Mouse (Mus musculus) MEL (cell line): ENCODE results near the gene Nectin4. TPM values are rescaled to one million over a fixed set of nuclear protein-coding genes. Genes with fewer than 3 reads are reported as not detected.

Source experiments
- DNase-seq: peaks from one replicate; pipeline ENCODE4 v3.0.0; 2011; ENCODE audit warnings: low read depth, low spot score
- H3K27ac ChIP-seq: 2 replicates; pipeline ENCODE4 v1.5.1; 2012; ENCODE audit warnings: low read depth, mild to moderate bottlenecking, control low read depth, low read length, moderate library complexity; ENCODE audit not compliant: control insufficient read depth
- H3K27me3 ChIP-seq, 2 experiments: fragments of 150-350 bp in 1 of 2; sonication (generic) in 1 of 2; 2 replicates each; pipeline ENCODE4 v1.6.1; 2012; ENCODE audit warnings: low read length in 2 of 2, mild to moderate bottlenecking in 2 of 2, improper control_type of control experiment in 1 of 2, moderate library complexity in 1 of 2; ENCODE audit not compliant: insufficient read depth in 2 of 2, control insufficient read depth in 1 of 2
- H3K36me3 ChIP-seq, 2 experiments: 2 replicates each; pipeline ENCODE4 v1.6.1; 2012 to 2014; ENCODE audit warnings: low read length in 2 of 2, improper control_type of control experiment in 1 of 2, inconsistent platforms in 1 of 2, mild to moderate bottlenecking in 1 of 2; ENCODE audit not compliant: insufficient read depth in 2 of 2, control insufficient read depth in 1 of 2
- H3K4me1 ChIP-seq, 2 experiments: fragments of 150-350 bp in 1 of 2; sonication (generic) in 1 of 2; 2 replicates each; pipeline ENCODE4 v1.6.1; 2012; ENCODE audit warnings: low read length in 2 of 2, improper control_type of control experiment in 1 of 2, mild to moderate bottlenecking in 1 of 2; ENCODE audit not compliant: insufficient read depth in 2 of 2, control insufficient read depth in 1 of 2
- H3K4me3 ChIP-seq, 2 experiments: fragments of 150-350 bp in 1 of 2; sonication (generic) in 1 of 2; 2 replicates each; pipeline ENCODE4 v1.5.1; 2012; ENCODE audit warnings: low read depth in 2 of 2, low read length in 2 of 2, mild to moderate bottlenecking in 2 of 2, moderate library complexity in 2 of 2, control low read depth in 1 of 2, improper control_type of control experiment in 1 of 2; ENCODE audit not compliant: control insufficient read depth in 1 of 2, insufficient read depth in 1 of 2
- H3K79me2 ChIP-seq: 2 replicates; pipeline ENCODE4 v1.6.1; 2012; ENCODE audit warnings: mild to moderate bottlenecking, low read length, moderate library complexity; ENCODE audit not compliant: control insufficient read depth, poor library complexity, insufficient read depth
- H3K9ac ChIP-seq: 2 replicates; pipeline ENCODE4 v1.6.1; 2012; ENCODE audit warnings: low read depth, mild to moderate bottlenecking, control low read depth, low read length, moderate library complexity; ENCODE audit not compliant: control insufficient read depth, poor library complexity, severe bottlenecking
- H3K9me3 ChIP-seq: fragments of 150-350 bp; sonication (generic); replicated peaks from 2 replicates; pipeline ENCODE4 v1.6.1; 2012; ENCODE audit warnings: mild to moderate bottlenecking, low read length, improper control_type of control experiment, moderate library complexity; ENCODE audit not compliant: insufficient read depth
- CHD2 ChIP-seq: IDR thresholded peaks from 2 replicates; pipeline ENCODE4 v1.6.1; 2011; ENCODE audit warnings: low read length, improper control_type of control experiment
- CTCF ChIP-seq, 3 experiments: IDR thresholded peaks in 2 of 3; conservative IDR thresholded peaks in 1 of 3; 2 replicates each; pipeline ENCODE4 v1.5.1; 2011 to 2012; ENCODE audit warnings: low read length in 3 of 3, low read depth in 2 of 3, mild to moderate bottlenecking in 2 of 3, improper control_type of control experiment in 1 of 3, inconsistent platforms in 1 of 3, mixed read lengths in 1 of 3, moderate library complexity in 1 of 3; ENCODE audit not compliant: control insufficient read depth in 1 of 3, insufficient read depth in 1 of 3, poor library complexity in 1 of 3, severe bottlenecking in 1 of 3
- E2F4 ChIP-seq: IDR thresholded peaks from 2 replicates; pipeline ENCODE4 v1.6.1; 2011; ENCODE audit warnings: low read depth, low read length, improper control_type of control experiment, borderline replicate concordance
- EP300 ChIP-seq, 2 experiments: IDR thresholded peaks; 2 replicates each; pipeline ENCODE4 v1.6.1; 2011; ENCODE audit warnings: improper control_type of control experiment in 2 of 2, low read length in 2 of 2, low read depth in 1 of 2, mild to moderate bottlenecking in 1 of 2
- ETS1 ChIP-seq: IDR thresholded peaks from 2 replicates; pipeline ENCODE4 v1.6.1; 2012; ENCODE audit warnings: low read depth, mild to moderate bottlenecking, inconsistent platforms, low read length, improper control_type of control experiment, moderate library complexity
- GABPA ChIP-seq: IDR thresholded peaks from 2 replicates; pipeline ENCODE4 v1.6.1; 2012; ENCODE audit warnings: low read depth, mild to moderate bottlenecking, inconsistent platforms, low read length, improper control_type of control experiment, moderate library complexity
- KAT2A ChIP-seq: conservative IDR thresholded peaks from 2 replicates; pipeline ENCODE4 v1.6.1; 2012; ENCODE audit warnings: low read depth, low read length, improper control_type of control experiment, inconsistent platforms
- MAX ChIP-seq: IDR thresholded peaks from 2 replicates; pipeline ENCODE4 v1.6.1; 2011; ENCODE audit warnings: low read length, improper control_type of control experiment
- MAZ ChIP-seq: IDR thresholded peaks from 2 replicates; pipeline ENCODE4 v1.6.1; 2012; ENCODE audit warnings: low read depth, mild to moderate bottlenecking, inconsistent platforms, low read length, improper control_type of control experiment
- MEF2A ChIP-seq: IDR thresholded peaks from 2 replicates; pipeline ENCODE4 v1.6.1; 2014; ENCODE audit warnings: low read depth, mild to moderate bottlenecking, inconsistent platforms, low read length, improper control_type of control experiment; ENCODE audit not compliant: poor library complexity, insufficient replicate concordance, severe bottlenecking; ENCODE audit errors: extremely low read depth
- MXI1 ChIP-seq: IDR thresholded peaks from 2 replicates; pipeline ENCODE4 v1.6.1; 2011; ENCODE audit warnings: mild to moderate bottlenecking, low read depth, low read length, improper control_type of control experiment
- NELFE ChIP-seq: IDR thresholded peaks from 2 replicates; pipeline ENCODE4 v1.6.1; 2011; ENCODE audit warnings: low read depth, low read length, improper control_type of control experiment
- POLR2AphosphoS2 ChIP-seq: IDR thresholded peaks from 2 replicates; pipeline ENCODE4 v1.6.1; 2011; ENCODE audit warnings: low read length, improper control_type of control experiment
- RAD21 ChIP-seq: IDR thresholded peaks from 2 replicates; pipeline ENCODE4 v1.6.1; 2011; ENCODE audit warnings: mild to moderate bottlenecking, low read depth, low read length, improper control_type of control experiment
- RCOR1 ChIP-seq: IDR thresholded peaks from 2 replicates; pipeline ENCODE4 v1.6.1; 2012; ENCODE audit warnings: low read depth, mild to moderate bottlenecking, inconsistent platforms, low read length, improper control_type of control experiment
- SIN3A ChIP-seq: IDR thresholded peaks from 2 replicates; pipeline ENCODE4 v1.6.1; 2012; ENCODE audit warnings: low read length, improper control_type of control experiment, inconsistent platforms
- SMC3 ChIP-seq: IDR thresholded peaks from 2 replicates; pipeline ENCODE4 v1.6.1; 2011; ENCODE audit warnings: low read depth, low read length, improper control_type of control experiment
- TBP ChIP-seq: IDR thresholded peaks from 2 replicates; pipeline ENCODE4 v1.8.0; 2011; ENCODE audit warnings: low read depth, low read length, improper control_type of control experiment
- TCF12 ChIP-seq: IDR thresholded peaks from 2 replicates; pipeline ENCODE4 v1.6.1; 2014; ENCODE audit warnings: low read depth, mild to moderate bottlenecking, inconsistent platforms, low read length, improper control_type of control experiment, moderate library complexity
- UBTF ChIP-seq: IDR thresholded peaks from 2 replicates; pipeline ENCODE4 v1.6.1; 2012; ENCODE audit warnings: low read depth, mild to moderate bottlenecking, inconsistent platforms, low read length, improper control_type of control experiment, moderate library complexity, borderline replicate concordance; ENCODE audit not compliant: insufficient read depth
- USF1 ChIP-seq: IDR thresholded peaks from 2 replicates; pipeline ENCODE4 v1.6.1; 2014; ENCODE audit warnings: low read depth, mild to moderate bottlenecking, inconsistent platforms, low read length, improper control_type of control experiment, moderate library complexity
- ZC3H11A ChIP-seq: IDR thresholded peaks from 2 replicates; pipeline ENCODE4 v1.6.1; 2012; ENCODE audit warnings: low read depth, mild to moderate bottlenecking, inconsistent platforms, low read length, improper control_type of control experiment
- ZNF384 ChIP-seq: IDR thresholded peaks from 2 replicates; pipeline ENCODE4 v1.6.1; 2012; ENCODE audit warnings: low read depth, mild to moderate bottlenecking, inconsistent platforms, low read length, improper control_type of control experiment
- polyA plus RNA-seq, 2 experiments: library from polyadenylated mRNA; stranded (reverse) in 1 of 2; unstranded in 1 of 2; fragments of >175 nt in 1 of 2; fragments of >200 nt in 1 of 2; gene quantifications; 2 replicates each; pipeline versions ENCODE4 v1.2.1 to v1.2.4; 2012; ENCODE audit warnings: low replicate concordance in 2 of 2, low read depth in 1 of 2; ENCODE audit not compliant: insufficient read length in 2 of 2, insufficient read depth in 1 of 2, missing spikeins in 1 of 2
- total RNA-seq: library from RNA; depleted of rRNA; stranded (reverse); fragments of 300-350 nt; gene quantifications from 2 replicates; pipeline ENCODE4 v1.2.3, GENCODE M21; 2012

Nectin4 gene
- total and polyA plus RNA-seq, 3 experiments: 0.04 to 0.15 TPM; not detected in 1

DNA sequence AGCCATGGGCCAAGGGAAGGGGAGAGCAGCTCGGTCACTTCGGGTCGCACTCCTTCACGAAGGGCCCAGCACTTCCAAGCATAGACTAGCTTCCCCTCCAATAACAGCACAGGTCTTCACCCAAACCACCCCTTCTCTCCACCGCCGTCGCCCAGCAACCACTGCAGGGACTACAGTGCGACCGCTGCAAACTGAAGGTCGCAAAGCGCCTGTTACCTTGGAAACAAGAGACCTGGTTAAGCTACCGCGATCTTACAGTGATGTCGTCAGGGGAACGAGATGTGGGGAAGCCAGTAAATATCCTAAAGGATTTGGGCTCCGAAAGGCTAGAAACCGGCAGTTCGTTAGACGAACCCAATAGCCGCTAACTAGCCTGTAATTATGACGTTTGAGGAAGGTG lies 9.2 kb upstream of the Nectin4 start, which contains the start of gene Klhdc9:
Gene Klhdc9, minus strand, starts transcription at position 143 of the 400 bp plus-strand sequence.
- Histone ChIP-seq H3K79me2 (no peaks in the 10 kb centered on the region), H3K27me3 (no peaks in the 10 kb centered on the region), H3K4me1 (0 out of 4 replicates have a peak, but pooled peaks cover 0 to 2% of the 10 kb centered on the region in 2 experiments), H3K9me3 (no peaks in the 10 kb centered on the region), H3K27ac (no peak within 1 kb of the TSS), H3K36me3 (peaks cover 2 to 9% of the 10 kb centered on the region in 2 experiments; a peak in 2 of 4 replicates), H3K9ac (no peak within 1 kb of the TSS), H3K4me3 (no peak within 1 kb of the TSS)
- TF ChIP-seq KAT2A (no peak), USF1 (no peak), TBP (no peak), TCF12 (no peak), UBTF (no peak), MXI1 (no peak), RAD21 (no peak), MAZ (no peak), POLR2AphosphoS2 (no peak), GABPA (no peak), EP300 (IDR thresholded peaks at IDR 0.05; ENCODE audit: low read depth in 1 of 2, low read length in 2 of 2) (no peak), MAX (no peak)
- DNase-seq: no peak

DNA sequence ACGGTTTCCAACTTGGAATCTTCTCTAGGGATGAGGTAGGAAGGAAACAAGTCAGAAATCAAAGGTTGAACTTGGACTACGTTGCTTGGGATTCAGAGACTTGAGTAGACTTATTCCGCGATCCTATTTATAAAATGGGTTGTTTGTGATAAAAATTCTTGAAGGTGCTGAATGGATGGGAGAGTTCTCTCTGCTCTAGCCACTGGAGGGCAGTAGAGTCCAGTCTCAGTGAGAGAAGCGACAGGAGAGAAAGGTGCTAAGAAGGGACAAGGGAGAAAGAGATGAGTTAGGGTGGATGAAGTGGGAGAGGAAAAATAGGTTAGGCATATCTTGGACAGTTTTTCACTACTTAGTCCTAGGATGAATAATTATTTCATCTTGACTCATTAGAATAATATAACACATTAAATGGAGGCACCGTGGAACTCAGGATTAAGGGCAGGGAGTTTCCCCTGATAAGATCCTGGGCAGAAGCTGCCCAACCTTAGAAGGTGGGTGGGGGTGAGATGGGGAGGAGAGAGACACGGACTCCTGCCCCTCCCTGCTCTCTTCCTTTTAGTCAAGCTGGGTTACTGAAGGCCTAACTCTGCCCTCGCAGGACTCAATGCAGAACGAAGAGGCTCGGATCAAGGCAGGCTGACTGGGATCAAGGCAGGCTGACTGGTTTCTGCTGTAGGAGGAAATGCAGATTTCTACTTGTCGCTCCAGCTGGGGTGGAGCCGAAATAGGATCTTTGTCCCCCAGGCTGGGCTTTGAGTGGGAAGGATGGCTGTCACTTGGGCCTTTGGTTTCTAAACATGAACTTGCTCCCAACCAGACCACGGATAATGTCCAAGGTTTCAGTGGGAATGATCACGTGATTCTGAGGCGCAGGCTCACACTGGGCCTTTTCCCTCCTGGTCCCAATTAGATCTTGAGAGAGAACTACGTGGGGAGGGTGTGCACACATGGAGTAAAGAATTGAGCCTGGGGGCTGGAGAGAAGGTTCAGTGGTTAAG lies 8.5 kb upstream of the Nectin4 start:
- peak; percentile 83 for DNase-seq
- Histone ChIP-seq H3K27ac (no peak overlapping the region), H3K9ac (no peak overlapping the region)

More for the DNA sequence above, 8.5 kb upstream of the Nectin4 start:
- no peaks in the 10 kb centered on the region for H3K79me2 ChIP-seq
- TF ChIP-seq ZNF384 (no peak), RCOR1 (0 out of 2 replicates have a peak, but pooled peaks have one; percentile 11), ETS1 (no peak), TCF12 (no peak), CHD2 (no peak), RAD21 (peak; percentile 95), ZC3H11A (peak; percentile 84), MEF2A (no peak), NELFE (no peak), SIN3A (peak; percentile 61), EP300 (IDR thresholded peaks at IDR 0.05; ENCODE audit: low read depth in 1 of 2, low read length in 2 of 2) (no peak), CTCF (IDR thresholded peaks at IDR 0.05 in 2 of 3, conservative IDR thresholded peaks at IDR 0.05 in 1 of 3; ENCODE audit: control insufficient read depth in 1 of 3, insufficient read depth in 1 of 3, low read depth in 2 of 3, low read length in 3 of 3, poor library complexity in 1 of 3, severe bottlenecking in 1 of 3) (peak; percentile 75 to 95 (median 82)), E2F4 (no peak), SMC3 (peak; percentile 86)
- no peaks in the 10 kb centered on the region for H3K9me3 ChIP-seq
- H3K4me3 ChIP-seq: no peak overlapping the region
- 0 out of 4 replicates have a peak, but pooled peaks cover 0 to 2% of the 10 kb centered on the region in 2 experiments for H3K4me1 ChIP-seq
- no peaks in the 10 kb centered on the region for H3K27me3 ChIP-seq
- peaks cover 2 to 5% of the 10 kb centered on the region in 2 experiments; a peak in 2 of 4 replicates for H3K36me3 ChIP-seq
